Mouse (Mus musculus) stomach, postnatal 0 days (tissue): ENCODE measurements at regions not wholly inside any gene's neighbourhood (a gene's known extent, or its start where the extent isn't known, plus 50 kb on each side); places are given as distances from the start of the nearest gene placed in this dataset.

Source experiments
- ATAC-seq: fragments of 200-750 bp; cut with Nextera tagmentation; 2 replicates; pipeline ENCODE4 v1.8.0; 2017; ENCODE audit not compliant: low FRiP score, low TSS enrichment
- DNase-seq: peaks from one replicate; pipeline ENCODE4 v3.0.0-alpha.2; 2016; ENCODE audit warnings: low spot score
- H3K27ac ChIP-seq: fragments of 300-500 bp; sonication (generic); replicated peaks from 2 replicates; pipeline ENCODE4 v1.5.1; 2014; ENCODE audit warnings: mild to moderate bottlenecking, control low read depth
- H3K27me3 ChIP-seq: fragments of 300-500 bp; sonication (generic); 2 replicates; pipeline ENCODE4 v1.6.1; 2014; ENCODE audit warnings: low read length; ENCODE audit not compliant: control insufficient read depth, insufficient read depth
- H3K36me3 ChIP-seq: fragments of 300-500 bp; sonication (generic); 2 replicates; pipeline ENCODE4 v1.6.1; 2014; ENCODE audit warnings: low read length, mixed read lengths; ENCODE audit not compliant: control insufficient read depth, insufficient read depth
- H3K4me1 ChIP-seq: fragments of 300-500 bp; sonication (generic); replicated peaks from 2 replicates; pipeline ENCODE4 v1.6.1; 2014; ENCODE audit warnings: antibody characterized with exemption; ENCODE audit not compliant: control insufficient read depth, insufficient read depth
- H3K4me2 ChIP-seq: fragments of 300-500 bp; sonication (generic); replicated peaks from 2 replicates; pipeline ENCODE4 v1.6.1; 2014; ENCODE audit warnings: low read depth, mild to moderate bottlenecking, control low read depth, moderate library complexity
- H3K4me3 ChIP-seq: fragments of 300-500 bp; sonication (generic); 2 replicates; pipeline ENCODE4 v1.5.1; 2014; ENCODE audit warnings: low read depth, low read length, control low read depth
- H3K9ac ChIP-seq: fragments of 300-500 bp; sonication (generic); 2 replicates; pipeline ENCODE4 v1.6.1; 2014; ENCODE audit warnings: mild to moderate bottlenecking, low read length, control low read depth, mixed read lengths
- H3K9me3 ChIP-seq: fragments of 300-500 bp; sonication (generic); 2 replicates; pipeline ENCODE4 v1.6.1; 2016; ENCODE audit warnings: low read length; ENCODE audit not compliant: control insufficient read depth
- CTCF ChIP-seq: IDR thresholded peaks from 2 replicates; pipeline ENCODE4 v1.5.1; 2016; ENCODE audit warnings: antibody characterized with exemption, low read depth, mild to moderate bottlenecking, moderate library complexity
- EP300 ChIP-seq: optimal IDR thresholded peaks from 2 replicates; pipeline ENCODE3; 2016; ENCODE audit warnings: antibody characterized with exemption
- WGBS: fragments of 180-500 bp; shearing (Covaris S2); extraction: QIAGEN DNeasy Blood & Tissue Kit; methylation state at CpG from one replicate; pipeline ENCODE4 v1.1.7; 2014; 5-methylcytosine and 5-hydroxymethylcytosine counted together

DNA sequence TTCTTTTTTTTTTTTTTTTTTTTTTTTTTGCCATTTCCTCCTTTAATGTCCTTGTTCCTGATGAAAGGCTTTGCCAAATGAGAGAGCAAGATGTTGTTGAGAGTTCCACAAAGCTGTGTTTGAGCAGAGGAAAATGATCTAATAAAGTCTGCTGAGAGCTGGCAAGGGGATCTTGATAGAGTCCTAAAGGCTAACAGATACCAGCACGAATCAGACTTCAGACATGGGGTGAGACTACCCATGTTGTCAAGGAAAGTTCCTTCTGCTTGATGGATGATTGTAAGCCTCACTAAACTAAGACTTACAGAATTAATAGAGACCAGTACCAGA lies 665.2 kb upstream of the Fam92a start:
- Histone ChIP-seq H3K4me1 (no peaks in the 10 kb centered on the region), H3K36me3 (no peaks in the 10 kb centered on the region), H3K27ac (no peak overlapping the region), H3K27me3 (no peaks in the 10 kb centered on the region), H3K9me3 (no peaks in the 10 kb centered on the region), H3K9ac (no peak overlapping the region), H3K4me2 (no peak overlapping the region), H3K4me3 (no peak overlapping the region)
- DNase-seq (no peak), ATAC-seq (no peak)
- TF ChIP-seq EP300, result no peak
- TF ChIP-seq CTCF, result no peak
- WGBS, result 10% methylated on average over 1 of the region's 1 CpGs

DNA sequence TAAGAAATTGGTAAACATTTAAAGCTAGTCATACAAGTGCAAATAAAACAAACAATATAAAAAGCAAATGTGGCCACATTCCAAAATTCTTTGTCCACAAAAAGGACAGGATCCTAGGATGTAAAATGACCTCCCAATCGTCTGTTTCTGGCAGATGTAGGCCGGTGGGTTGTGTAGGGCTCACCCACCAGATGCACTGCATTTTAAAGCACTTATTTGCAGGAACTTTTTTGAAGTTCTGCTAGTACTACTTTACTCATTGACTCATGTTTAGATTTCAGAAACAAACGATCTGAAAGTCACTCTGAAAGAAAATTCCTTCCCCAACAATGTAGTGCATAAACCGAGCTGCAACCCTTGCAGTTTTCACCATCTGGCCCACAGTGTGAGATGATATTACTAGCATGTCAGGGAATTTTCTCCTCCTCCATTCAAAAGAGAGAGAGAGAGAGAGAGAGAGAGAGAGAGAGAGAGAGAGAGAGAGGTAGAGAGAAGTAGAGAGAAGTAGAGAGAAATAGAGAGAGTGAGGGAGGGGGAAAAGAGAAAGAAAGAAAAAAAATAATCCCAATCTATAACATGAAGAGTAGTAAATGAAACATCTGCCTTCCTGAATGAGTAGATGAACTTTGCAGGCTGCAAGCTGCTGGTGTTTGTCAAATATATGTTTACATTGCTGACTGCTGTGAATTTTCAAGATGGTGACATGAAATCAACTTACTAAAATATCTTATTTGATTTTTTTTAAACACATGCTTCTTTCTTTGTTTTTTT lies 664.7 kb upstream of the Fam92a start:
- Histone ChIP-seq H3K27me3 (no peaks in the 10 kb centered on the region), H3K9me3 (no peaks in the 10 kb centered on the region), H3K9ac (no peak overlapping the region), H3K27ac (no peak overlapping the region), H3K36me3 (no peaks in the 10 kb centered on the region), H3K4me2 (no peak overlapping the region), H3K4me3 (no peak overlapping the region), H3K4me1 (no peaks in the 10 kb centered on the region)
- TF ChIP-seq CTCF, result no peak
- no peak for TF ChIP-seq EP300
- no peak for DNase-seq
- WGBS, result 22% methylated on average over 4 of the region's 4 CpGs
- ATAC-seq, result no peak

DNA sequence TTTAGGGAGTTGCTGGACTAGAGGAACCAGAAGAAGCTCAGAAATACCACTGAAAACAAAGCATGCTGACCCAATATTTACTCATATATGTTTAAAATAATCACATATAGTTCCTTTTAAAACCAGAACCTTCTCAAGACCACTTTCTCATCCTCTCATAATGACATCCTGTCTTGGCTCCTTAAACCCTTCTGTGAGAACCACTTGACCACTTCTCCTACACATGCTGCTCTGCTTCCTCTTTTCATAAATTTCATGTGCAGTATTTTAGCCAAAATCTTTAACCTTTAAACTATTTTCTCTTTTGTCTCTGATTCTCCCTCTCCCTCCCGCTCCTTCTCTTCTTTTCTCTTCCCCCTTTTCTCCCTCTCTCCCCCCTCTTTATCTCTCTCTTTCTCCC lies 654.6 kb upstream of the Fam92a start:
- H3K9me3 ChIP-seq, result no peaks in the 10 kb centered on the region
- no peaks in the 10 kb centered on the region for H3K27me3 ChIP-seq
- ATAC-seq (no peak), DNase-seq (no peak)
- H3K4me1 ChIP-seq, result no peaks in the 10 kb centered on the region
- no peaks in the 10 kb centered on the region for H3K36me3 ChIP-seq
- no peak overlapping the region for H3K4me3 ChIP-seq
- no peak for TF ChIP-seq CTCF
- TF ChIP-seq EP300, result no peak
- H3K4me2 ChIP-seq, result no peak overlapping the region
- H3K9ac ChIP-seq, result no peak overlapping the region
- H3K27ac ChIP-seq, result no peak overlapping the region
- 84% methylated on average over 1 of the region's 1 CpGs for WGBS

DNA sequence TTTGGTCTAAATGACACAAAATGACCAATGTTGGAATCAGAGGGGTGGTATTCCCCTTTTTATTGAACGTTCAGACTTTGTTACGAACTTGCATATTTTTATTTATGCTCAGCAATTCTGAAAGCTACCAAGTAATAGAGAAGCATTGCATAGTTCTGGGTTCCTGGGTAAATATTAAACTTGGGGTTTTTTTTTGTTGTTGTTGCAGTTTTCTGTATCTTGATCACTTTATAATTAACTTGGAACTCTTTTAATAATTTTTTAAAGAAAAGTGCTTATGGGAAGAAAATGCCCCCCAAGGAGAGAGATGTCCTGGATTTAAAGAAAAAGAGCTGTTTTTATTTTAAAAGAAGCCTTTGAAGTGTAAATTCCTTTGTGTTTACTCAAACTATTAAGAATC lies 642.4 kb upstream of the Fam92a start:
- Histone ChIP-seq H3K27me3 (no peaks in the 10 kb centered on the region), H3K36me3 (no peaks in the 10 kb centered on the region), H3K27ac (no peak overlapping the region), H3K4me2 (no peak overlapping the region), H3K9me3 (no peaks in the 10 kb centered on the region), H3K4me1 (no peaks in the 10 kb centered on the region), H3K4me3 (no peak overlapping the region), H3K9ac (no peak overlapping the region)
- ATAC-seq (no peak), DNase-seq (no peak)
- no peak for TF ChIP-seq CTCF
- TF ChIP-seq EP300, result no peak
- 90% methylated on average over 2 of the region's 2 CpGs for WGBS

DNA sequence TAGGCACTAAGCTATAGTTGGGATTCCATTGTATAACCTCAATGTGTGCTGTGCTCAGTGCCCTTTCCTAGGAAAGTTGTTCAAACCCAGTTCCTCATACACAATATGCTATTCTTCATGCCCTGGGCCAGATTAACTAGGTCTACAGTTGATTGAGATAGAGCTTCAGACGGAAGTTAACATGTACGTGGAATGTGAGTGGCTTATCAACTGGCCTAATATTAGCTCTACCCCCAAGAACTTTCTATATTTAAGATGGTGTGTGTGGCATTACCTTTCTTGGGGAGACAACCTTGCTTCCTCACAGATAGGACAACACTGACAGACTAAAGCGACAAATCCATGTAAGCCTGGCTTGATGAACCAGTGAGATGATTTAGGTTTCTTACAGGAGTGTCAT lies 629.4 kb upstream of the Fam92a start:
- H3K9me3 ChIP-seq, result no peaks in the 10 kb centered on the region
- no peaks in the 10 kb centered on the region for H3K4me1 ChIP-seq
- H3K4me2 ChIP-seq, result no peak overlapping the region
- H3K27me3 ChIP-seq, result no peaks in the 10 kb centered on the region
- 64% methylated on average over 3 of the region's 3 CpGs for WGBS
- no peaks in the 10 kb centered on the region for H3K36me3 ChIP-seq
- H3K27ac ChIP-seq, result no peak overlapping the region
- no peak for DNase-seq
- H3K9ac ChIP-seq, result no peak overlapping the region
- H3K4me3 ChIP-seq, result no peak overlapping the region
- TF ChIP-seq EP300 (no peak), CTCF (no peak)
- ATAC-seq, result no peak

DNA sequence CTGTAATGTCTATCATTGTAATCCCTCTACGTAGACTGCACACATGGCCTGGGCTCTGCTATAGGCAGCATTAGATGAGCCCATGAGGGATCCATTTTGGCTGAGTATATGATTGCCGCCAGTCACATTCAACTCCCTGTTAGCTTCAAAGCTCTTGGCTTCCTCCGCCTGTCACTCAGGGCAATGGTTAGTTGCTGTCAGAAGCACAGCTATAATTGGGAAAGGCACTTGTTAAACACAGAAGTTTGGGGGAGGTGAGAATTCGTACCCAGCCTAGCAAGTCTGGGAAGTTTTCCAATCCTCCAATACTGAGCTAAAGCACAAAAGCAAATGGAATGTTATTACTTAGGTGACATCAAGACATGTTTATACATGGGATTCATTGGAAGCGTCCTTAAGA lies 627.7 kb upstream of the Fam92a start:
- Histone ChIP-seq H3K9ac (no peak overlapping the region), H3K27me3 (no peaks in the 10 kb centered on the region), H3K27ac (no peak overlapping the region), H3K36me3 (no peaks in the 10 kb centered on the region), H3K4me2 (no peak overlapping the region), H3K4me3 (no peak overlapping the region), H3K4me1 (no peaks in the 10 kb centered on the region), H3K9me3 (no peaks in the 10 kb centered on the region)
- WGBS, result 70% methylated on average over 5 of the region's 5 CpGs
- ATAC-seq, result no peak
- no peak for TF ChIP-seq EP300
- TF ChIP-seq CTCF, result no peak
- DNase-seq, result no peak
